Mouse (Mus musculus) intestine, embryonic 14.5 days (tissue): Measurements from ENCODE around the gene Zfr2. TPM values are rescaled to one million over a fixed set of nuclear protein-coding genes. Genes with fewer than 3 reads are reported as not detected.

Experiments used
- ATAC-seq: fragments of 200-750 bp; cut with Nextera tagmentation; replicated peaks from 2 replicates; pipeline ENCODE4 v1.8.0; 2017; ENCODE audit warnings: low read depth, moderate number of reproducible peaks, moderate TSS enrichment, moderate library complexity; ENCODE audit not compliant: low FRiP score, low TSS enrichment
- DNase-seq: peaks from one replicate; pipeline ENCODE4 v3.0.0-alpha.2; 2018; ENCODE audit warnings: low spot score
- H3K27ac ChIP-seq: fragments of 300-500 bp; sonication (generic); 2 replicates; pipeline ENCODE4 v1.5.1; 2014; ENCODE audit warnings: low read depth, mild to moderate bottlenecking, control low read depth
- H3K27me3 ChIP-seq: fragments of 300-500 bp; sonication (generic); replicated peaks from 2 replicates; pipeline ENCODE4 v1.6.1; 2014; ENCODE audit warnings: low read length, control low read depth; ENCODE audit not compliant: control insufficient read depth, insufficient read depth
- H3K36me3 ChIP-seq: fragments of 300-500 bp; sonication (generic); 2 replicates; pipeline ENCODE4 v1.6.1; 2014; ENCODE audit warnings: low read length, control low read depth; ENCODE audit not compliant: control insufficient read depth, insufficient read depth
- H3K4me1 ChIP-seq: fragments of 300-500 bp; sonication (generic); replicated peaks from 2 replicates; pipeline ENCODE4 v1.6.1; 2014; ENCODE audit warnings: low read length, control low read depth, mixed read lengths; ENCODE audit not compliant: control insufficient read depth, insufficient read depth
- H3K4me2 ChIP-seq: fragments of 300-500 bp; sonication (generic); 2 replicates; pipeline ENCODE4 v1.6.1; 2014; ENCODE audit warnings: low read length
- H3K4me3 ChIP-seq: fragments of 300-500 bp; sonication (generic); 2 replicates; pipeline ENCODE4 v1.5.1; 2014; ENCODE audit warnings: low read depth, low read length, control low read depth, mixed read lengths
- H3K9ac ChIP-seq: fragments of 300-500 bp; sonication (generic); 2 replicates; pipeline ENCODE4 v1.6.1; 2014; ENCODE audit warnings: mild to moderate bottlenecking, low read length
- H3K9me3 ChIP-seq: fragments of 300-500 bp; sonication (generic); 2 replicates; pipeline ENCODE4 v1.6.1; 2016; ENCODE audit warnings: low read length, control low read depth; ENCODE audit not compliant: control insufficient read depth
- WGBS: fragments of 180-500 bp; shearing (Covaris S2); extraction: QIAGEN DNeasy Blood & Tissue Kit; methylation state at CpG from one replicate; pipeline ENCODE4 v1.1.7; 2014; 5-methylcytosine and 5-hydroxymethylcytosine counted together
- microRNA-seq: library from miRNA; unstranded; fragments of <30 nt; microRNA quantifications from one replicate; pipeline ENCODE4, GENCODE M21; 2016
- polyA plus RNA-seq: library from polyadenylated mRNA; unstranded; fragments of >200 nt; fragmentation: Nextera tagmentation; extraction: Ambion mirVana; gene quantifications from 2 replicates; pipeline ENCODE4 v1.2.1, GENCODE M21; 2014

The Zfr2 gene
- polyA plus RNA-seq, 1 experiment from 2014 or later = 8.1 TPM

DNA sequence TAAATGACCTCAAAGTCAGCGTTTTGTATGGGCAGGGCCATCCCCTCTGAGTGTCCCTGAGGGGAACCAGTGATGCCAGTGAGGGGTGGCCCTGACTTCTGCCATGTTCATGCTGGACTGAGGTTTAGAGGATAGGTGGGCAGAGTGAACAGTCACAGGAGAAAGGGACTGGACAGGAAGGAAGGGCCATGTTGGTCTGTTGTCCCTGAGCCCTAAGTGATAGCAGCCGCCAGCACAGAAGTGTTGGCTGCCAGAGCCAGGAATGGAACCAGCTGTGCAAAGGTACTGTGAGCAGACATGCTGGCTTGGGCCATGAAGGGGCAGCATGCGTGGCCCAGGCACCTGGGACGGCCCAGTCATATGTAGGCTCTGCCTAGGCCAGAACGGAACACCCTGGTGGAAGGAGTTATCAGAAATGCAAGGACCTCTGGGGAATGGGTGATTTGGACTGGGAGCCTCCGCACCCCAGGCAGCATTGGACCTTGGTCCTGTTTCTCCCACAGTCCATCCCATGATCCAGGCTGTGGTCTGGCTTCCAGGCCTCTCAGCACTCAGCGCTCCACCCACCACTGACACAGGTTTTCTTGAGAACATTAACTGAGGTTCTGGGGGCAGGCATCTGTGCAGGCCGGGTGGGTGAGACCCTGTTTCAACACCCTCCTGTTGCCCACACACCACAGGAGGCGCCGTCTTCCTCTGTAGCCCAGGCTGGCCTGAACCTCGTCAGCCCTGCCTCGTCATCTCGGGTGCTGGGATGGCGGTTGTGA, 66.8 kb downstream of the Zfr2 start:
- no peak overlapping the region for H3K27ac ChIP-seq
- no peaks in the 10 kb centered on the region for H3K36me3 ChIP-seq
- no peak overlapping the region for H3K9ac ChIP-seq
- DNase-seq = no peak
- ATAC-seq = no peak
- H3K9me3 ChIP-seq = no peaks in the 10 kb centered on the region
- no peak overlapping the region for H3K4me2 ChIP-seq
- WGBS = 84% methylated on average over 14 of the region's 14 CpGs
- H3K27me3 ChIP-seq = no peaks in the 10 kb centered on the region
- no peak overlapping the region for H3K4me3 ChIP-seq
- H3K4me1 ChIP-seq = peaks cover 41% of the 10 kb centered on the region

GRCm38 (mm10) chr10:81300352-81300907, 67.5 kb downstream of the Zfr2 start:
- ATAC-seq (no peak), DNase-seq (no peak)
- Histone ChIP-seq H3K36me3 (no peaks in the 10 kb centered on the region), H3K9me3 (no peaks in the 10 kb centered on the region), H3K9ac (no peak overlapping the region), H3K27ac (0 out of 2 replicates have a peak overlapping the region, but pooled peaks have one; percentile 27), H3K4me3 (no peak overlapping the region), H3K27me3 (no peaks in the 10 kb centered on the region), H3K4me2 (no peak overlapping the region), H3K4me1 (peaks cover 35% of the 10 kb centered on the region)
- 74% methylated on average over 9 of the region's 9 CpGs for WGBS

GRCm38 (mm10) chr10:81301321-81301720, 68.4 kb downstream of the Zfr2 start:
- H3K9ac ChIP-seq = no peak overlapping the region
- H3K27me3 ChIP-seq = no peaks in the 10 kb centered on the region
- no peak overlapping the region for H3K4me2 ChIP-seq
- no peak overlapping the region for H3K27ac ChIP-seq
- H3K4me1 ChIP-seq = peaks cover 35% of the 10 kb centered on the region
- H3K9me3 ChIP-seq = no peaks in the 10 kb centered on the region
- H3K36me3 ChIP-seq = peaks cover 8% of the 10 kb centered on the region
- no peak overlapping the region for H3K4me3 ChIP-seq
- ATAC-seq (no peak), DNase-seq (no peak)
- WGBS = 74% methylated on average over 9 of the region's 9 CpGs

Small RNA genes within 50 kb of the gene (microRNA-seq; reads per million reads assigned to microRNA genes)
- 6.9 reads per million, percentile 37 among the genes with 10 or more reads in this experiment for gene Mir3057

Other genes starting within 250 kb of the Zfr2 start
- gene Gng7, start 218.2 kb upstream of the Zfr2 start, polyA plus RNA-seq = 4.7 and 4.8 TPM in 2 replicates
- gene Diras1, start 207.5 kb upstream of the Zfr2 start, polyA plus RNA-seq = 0.65 and 1.0 TPM in 2 replicates
- gene Slc39a3, start 195.7 kb upstream of the Zfr2 start, polyA plus RNA-seq = 13.1 and 13.7 TPM in 2 replicates
- 171 and 181 TPM in 2 replicates for gene Sgta, start 173.0 kb upstream of the Zfr2 start, polyA plus RNA-seq
- gene Thop1, start 163.1 kb upstream of the Zfr2 start, polyA plus RNA-seq = 53.2 and 54.1 TPM in 2 replicates
- gene Creb3l3, start 134.3 kb upstream of the Zfr2 start, polyA plus RNA-seq = 0.65 and 1.0 TPM in 2 replicates
- gene Map2k2, start 127.2 kb upstream of the Zfr2 start, polyA plus RNA-seq = 174 and 185 TPM in 2 replicates
- 23.2 and 28.7 TPM in 2 replicates for gene Zbtb7a, start 97.9 kb upstream of the Zfr2 start, polyA plus RNA-seq
- 40.8 and 43.3 TPM in 2 replicates for gene Pias4, start 65.2 kb upstream of the Zfr2 start, polyA plus RNA-seq
- gene Eef2, start 56.5 kb upstream of the Zfr2 start, polyA plus RNA-seq = 484 and 490 TPM in 2 replicates
- 57.8 and 58.8 TPM in 2 replicates for gene Dapk3, start 50.1 kb upstream of the Zfr2 start, polyA plus RNA-seq
- not detected in 2 replicates for gene 4930442H23Rik, start 49.3 kb upstream of the Zfr2 start, polyA plus RNA-seq
- 0.22 TPM in 2 replicates for gene Nmrk2, start 31.1 kb upstream of the Zfr2 start, polyA plus RNA-seq
- gene Atcay, start 2.3 kb upstream of the Zfr2 start, polyA plus RNA-seq = 2.2 and 2.8 TPM in 2 replicates
- 2.5 and 4.1 TPM in 2 replicates for gene Matk, start 19.8 kb downstream of the Zfr2 start, polyA plus RNA-seq
- gene Mrpl54, start 33.8 kb downstream of the Zfr2 start, polyA plus RNA-seq = 253 and 260 TPM in 2 replicates
- 51.0 and 51.7 TPM in 2 replicates for gene Apba3, start 33.8 kb downstream of the Zfr2 start, polyA plus RNA-seq
- gene Tjp3, start 58.4 kb downstream of the Zfr2 start, polyA plus RNA-seq = 35.1 and 44.4 TPM in 2 replicates
- 57.3 and 57.5 TPM in 2 replicates for gene Pip5k1c, start 59.8 kb downstream of the Zfr2 start, polyA plus RNA-seq
- 26.0 and 27.7 TPM in 2 replicates for gene Cactin, start 87.9 kb downstream of the Zfr2 start, polyA plus RNA-seq
- 22.3 and 23.6 TPM in 2 replicates for gene Tbxa2r, start 95.6 kb downstream of the Zfr2 start, polyA plus RNA-seq
- gene Gipc3, start 110.1 kb downstream of the Zfr2 start, polyA plus RNA-seq = 0.07 and 0.11 TPM in 2 replicates
- 85.0 and 86.8 TPM in 2 replicates for gene Hmg20b, start 117.3 kb downstream of the Zfr2 start, polyA plus RNA-seq
- gene Mfsd12, start 124.3 kb downstream of the Zfr2 start, polyA plus RNA-seq = 4.8 and 6.9 TPM in 2 replicates
- 0.58 and 0.59 TPM in 2 replicates for gene 4930404N11Rik, start 132.7 kb downstream of the Zfr2 start, polyA plus RNA-seq
- 93.3 and 93.9 TPM in 2 replicates for gene Fzr1, start 145.4 kb downstream of the Zfr2 start, polyA plus RNA-seq
- 70.7 and 70.8 TPM in 2 replicates for gene Dohh, start 151.3 kb downstream of the Zfr2 start, polyA plus RNA-seq
- gene Gm48551, start 151.3 kb downstream of the Zfr2 start, polyA plus RNA-seq = 2.4 and 4.2 TPM in 2 replicates
- 0.37 and 0.44 TPM in 2 replicates for gene Gm48552, start 155.8 kb downstream of the Zfr2 start, polyA plus RNA-seq
- 99.8 and 125 TPM in 2 replicates for gene Smim24, start 159.9 kb downstream of the Zfr2 start, polyA plus RNA-seq
- gene Nfic, start 222.5 kb downstream of the Zfr2 start, polyA plus RNA-seq = 52.4 and 57.2 TPM in 2 replicates
- gene Celf5, start 249.6 kb downstream of the Zfr2 start, polyA plus RNA-seq = 1.3 and 1.8 TPM in 2 replicates